Mouse (Mus musculus): ENCODE results near the gene Hist1h3b.

GRCm38 (mm10) chr13:23759251-23759771 is 7.2 kb downstream of the Hist1h3b start:
- TF ChIP-seq CTCF (IDR thresholded peaks at IDR 0.05; ENCODE audit: control insufficient read depth, insufficient read depth, insufficient replicate concordance, low read depth, low read length), result no peak
- no peak for TF ChIP-seq POLR2A (IDR thresholded peaks at IDR 0.05; ENCODE audit: control insufficient read depth, low read depth, low read length)

Measured in testis, adult 2 months (tissue).